Mouse (Mus musculus): ENCODE measurements around the gene Itpr2.

Gene Itpr2

GRCm38 (mm10) chr6:146260674-146261376 is 241.2 kb downstream of the Itpr2 start:
- no peak for DNase-seq (ENCODE audit: low read depth, low spot score)

GRCm38 (mm10) chr6:146258751-146259150 is 243.3 kb downstream of the Itpr2 start:
- DNase-seq (ENCODE audit: low read depth, low spot score), result no peak

DNA sequence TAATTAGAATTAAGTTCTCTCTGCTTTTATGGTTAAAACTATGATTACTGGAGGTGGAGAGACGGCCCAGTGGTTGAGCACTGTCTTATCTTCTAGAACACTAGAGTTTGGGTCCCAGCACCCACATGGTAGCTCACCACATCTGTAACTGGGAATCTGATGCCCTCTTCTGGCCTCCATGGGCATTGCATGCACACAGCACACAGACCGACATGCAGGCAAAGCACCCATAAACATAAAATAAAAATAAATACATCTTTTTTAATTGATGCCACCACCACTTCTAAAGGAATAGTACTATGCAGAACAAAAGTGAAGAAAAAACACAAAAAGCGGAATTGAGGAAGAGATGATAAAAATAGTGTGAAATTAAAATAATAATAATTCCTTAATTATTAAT is 243.8 kb downstream of the Itpr2 start:
- DNase-seq (ENCODE audit: low read depth, low spot score), result peak; percentile 13

GRCm38 (mm10) chr6:146256947-146257670 is 244.9 kb downstream of the Itpr2 start:
- DNase-seq (ENCODE audit: low read depth, low spot score), result peak; percentile 50

DNA sequence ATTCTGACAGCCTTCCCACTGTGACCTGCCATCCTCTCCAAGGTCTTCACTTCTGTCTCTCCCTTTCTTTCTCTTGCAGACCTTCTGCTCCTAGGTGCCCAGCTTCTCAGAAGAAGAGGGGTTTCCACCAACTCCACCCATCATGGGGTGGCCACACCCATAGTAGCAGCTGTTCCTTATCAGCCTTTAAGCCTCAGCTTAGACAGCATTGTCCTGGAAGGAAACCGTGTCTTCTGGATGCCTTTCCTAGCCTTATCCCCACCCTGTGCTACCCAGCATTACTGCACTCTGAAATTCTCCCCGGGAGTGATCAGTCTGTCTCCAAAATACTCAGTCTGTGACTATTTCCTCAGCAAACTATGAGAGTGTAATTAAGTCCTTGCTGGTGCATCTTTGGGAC is 245.6 kb downstream of the Itpr2 start:
- no peak for DNase-seq (ENCODE audit: low read depth, low spot score)

GRCm38 (mm10) chr6:146255656-146256055 is 246.4 kb downstream of the Itpr2 start:
- DNase-seq (ENCODE audit: low read depth, low spot score), result no peak

DNA sequence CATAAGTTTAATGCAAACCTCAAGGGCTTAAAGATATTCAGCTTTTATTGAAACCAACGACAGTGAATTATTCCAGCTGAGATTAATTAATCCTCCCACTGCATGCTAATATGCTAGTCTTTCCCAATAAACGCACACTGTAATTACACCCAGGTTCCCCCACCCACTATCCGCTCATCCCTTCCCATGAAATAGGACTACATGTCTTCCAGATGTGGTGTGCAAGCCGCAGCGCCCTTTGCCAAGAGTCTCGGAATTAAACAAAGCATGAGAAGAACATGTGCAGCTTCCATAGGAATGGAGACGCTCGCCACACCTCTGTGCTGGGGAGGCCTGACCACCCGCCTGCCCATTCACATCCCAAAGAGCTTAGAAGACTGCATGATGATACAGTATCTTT is 247.1 kb downstream of the Itpr2 start:
- DNase-seq (ENCODE audit: low read depth, low spot score), result no peak

- DNase-seq (ENCODE audit: low read depth, low spot score), result no peak
These were observed 247.7 kb downstream of the Itpr2 start for GRCm38 (mm10) chr6:146254216-146254820.

GRCm38 (mm10) chr6:146249096-146249495 is 252.9 kb downstream of the Itpr2 start:
- no peak for DNase-seq (ENCODE audit: low read depth, low spot score)

- no peak for DNase-seq (ENCODE audit: low read depth, low spot score)
These were observed 253.7 kb downstream of the Itpr2 start for GRCm38 (mm10) chr6:146248341-146248740.

DNA sequence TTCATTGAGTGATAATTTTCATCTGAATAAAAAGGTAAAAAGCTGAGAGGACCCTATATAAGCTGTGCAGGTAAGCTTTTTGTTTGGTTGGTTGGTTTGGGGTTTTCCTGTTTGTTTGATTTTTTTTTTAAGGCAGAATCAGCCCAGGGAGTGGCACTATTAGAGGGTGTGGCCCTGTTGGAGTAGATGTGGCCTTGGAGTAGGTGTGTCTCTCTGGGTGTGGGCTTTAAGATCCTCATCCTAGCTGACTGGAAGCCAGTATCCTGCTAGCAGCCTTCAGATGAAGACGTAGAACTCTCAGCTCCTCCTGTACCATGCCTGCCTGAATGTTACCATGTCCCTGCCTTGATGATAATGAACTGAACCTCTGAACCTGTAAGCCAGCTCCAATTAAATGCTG is 254.1 kb downstream of the Itpr2 start:
- DNase-seq (ENCODE audit: low read depth, low spot score), result no peak

DNA sequence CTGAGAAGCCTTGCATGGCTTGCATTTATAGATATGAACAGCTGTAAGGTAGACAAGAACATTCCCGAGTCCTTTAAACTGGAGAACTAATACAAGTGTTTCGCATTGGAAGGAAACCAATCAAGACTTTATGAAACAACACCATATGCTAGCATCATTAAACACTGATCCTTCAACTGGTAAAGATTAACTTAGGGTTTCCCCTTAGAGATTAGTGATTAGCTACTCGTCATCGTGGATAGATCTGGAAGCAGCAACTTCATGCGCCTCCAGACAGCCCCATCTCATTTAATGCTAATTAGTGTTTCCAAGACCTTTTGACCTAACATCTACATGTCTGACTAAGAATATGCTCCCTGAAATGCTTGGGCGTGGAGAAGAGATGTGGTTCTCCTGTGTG is 255.7 kb downstream of the Itpr2 start:
- DNase-seq (ENCODE audit: low read depth, low spot score), result no peak

DNA sequence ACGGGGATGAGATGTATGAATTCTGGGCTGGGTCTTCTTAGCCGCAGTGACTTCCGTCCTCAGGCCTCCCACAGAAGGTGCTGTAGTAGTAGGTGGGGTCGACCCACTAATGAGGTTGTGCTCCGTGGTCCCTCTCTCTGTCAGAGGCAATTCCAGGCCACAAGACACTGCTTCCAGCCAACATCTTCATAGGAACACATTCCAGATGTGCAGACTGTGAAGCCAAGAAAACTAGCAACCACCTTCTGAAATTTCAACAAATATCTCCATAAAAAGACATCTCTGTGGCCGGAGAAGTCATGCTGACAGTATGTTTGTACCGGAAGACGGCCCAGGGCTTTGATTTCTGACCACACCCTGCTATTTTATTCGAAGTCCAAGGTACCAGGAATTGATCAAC is 256.1 kb downstream of the Itpr2 start:
- DNase-seq (ENCODE audit: low read depth, low spot score), result no peak

- DNase-seq (ENCODE audit: low read depth, low spot score), result no peak
These were observed 259.0 kb downstream of the Itpr2 start for GRCm38 (mm10) chr6:146243068-146243467.

- no peak for DNase-seq (ENCODE audit: low read depth, low spot score)
These were observed 260.7 kb downstream of the Itpr2 start for GRCm38 (mm10) chr6:146241336-146241735.

DNA sequence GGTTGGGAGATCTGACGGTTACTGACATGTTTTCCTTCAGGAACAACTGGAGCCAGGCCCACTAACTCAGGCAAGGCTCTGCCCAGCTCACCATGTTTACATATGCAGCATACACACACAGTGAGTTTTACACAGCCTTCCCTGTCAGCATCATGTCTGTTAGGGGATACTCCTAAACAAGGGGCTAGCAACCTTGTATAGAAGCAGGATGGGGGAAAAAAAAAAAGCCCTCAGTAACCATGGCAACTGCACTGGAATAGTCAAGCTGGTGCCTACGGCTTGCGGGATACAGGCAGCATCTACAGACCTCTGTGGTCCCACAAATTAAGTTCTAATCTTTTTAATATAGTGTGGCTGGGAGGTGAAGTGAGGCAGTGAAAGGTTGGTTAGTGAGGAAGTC is 266.9 kb downstream of the Itpr2 start:
- no peak for DNase-seq (ENCODE audit: low read depth, low spot score)

GRCm38 (mm10) chr6:146234417-146234816 is 267.6 kb downstream of the Itpr2 start:
- no peak for DNase-seq (ENCODE audit: low read depth, low spot score)

DNA sequence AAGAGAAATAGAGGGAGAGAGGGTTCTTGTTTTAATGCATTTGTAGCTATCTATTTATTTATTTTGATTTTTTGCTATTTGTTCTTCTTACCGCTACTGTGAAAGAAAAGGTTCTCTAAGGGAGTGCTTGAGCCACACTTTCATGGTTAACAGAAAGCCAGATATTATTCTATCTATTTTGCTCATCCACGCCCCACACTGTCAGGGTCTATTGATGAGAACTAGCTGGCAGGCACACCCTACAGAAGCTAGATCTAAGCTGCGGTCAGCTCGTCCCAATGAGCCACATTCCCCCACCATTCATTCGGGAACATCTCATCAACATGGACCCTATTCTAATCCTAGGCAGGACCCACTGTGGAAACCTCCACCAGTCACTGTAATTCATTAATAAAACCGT is 271.1 kb downstream of the Itpr2 start:
- no peak for DNase-seq (ENCODE audit: low read depth, low spot score)

GRCm38 (mm10) chr6:146230373-146230788 is 271.6 kb downstream of the Itpr2 start:
- peak; percentile 39 for DNase-seq (ENCODE audit: low read depth, low spot score)

GRCm38 (mm10) chr6:146229967-146230366 is 272.1 kb downstream of the Itpr2 start:
- no peak for DNase-seq (ENCODE audit: low read depth, low spot score)

DNA sequence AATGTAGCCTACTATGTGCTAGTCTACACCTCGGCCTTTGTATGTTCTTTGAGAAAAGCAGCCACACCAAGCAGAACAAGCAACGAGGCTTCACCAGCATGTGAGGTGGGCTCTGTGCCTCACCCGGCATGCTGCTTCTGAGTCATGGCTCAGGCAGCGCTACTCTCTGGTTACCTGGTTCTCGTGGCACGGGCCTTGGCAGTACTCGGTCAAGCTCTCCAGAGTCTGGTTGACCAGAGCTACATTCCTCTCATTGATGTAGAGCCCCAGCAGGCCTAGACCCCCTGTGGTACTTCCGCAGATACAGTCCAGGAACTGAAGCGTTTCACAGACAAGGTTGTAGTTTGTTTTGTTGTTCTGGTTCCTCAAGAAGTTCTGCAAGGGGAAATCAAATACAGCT is 272.5 kb downstream of the Itpr2 start:
- DNase-seq (ENCODE audit: low read depth, low spot score), result no peak

DNA sequence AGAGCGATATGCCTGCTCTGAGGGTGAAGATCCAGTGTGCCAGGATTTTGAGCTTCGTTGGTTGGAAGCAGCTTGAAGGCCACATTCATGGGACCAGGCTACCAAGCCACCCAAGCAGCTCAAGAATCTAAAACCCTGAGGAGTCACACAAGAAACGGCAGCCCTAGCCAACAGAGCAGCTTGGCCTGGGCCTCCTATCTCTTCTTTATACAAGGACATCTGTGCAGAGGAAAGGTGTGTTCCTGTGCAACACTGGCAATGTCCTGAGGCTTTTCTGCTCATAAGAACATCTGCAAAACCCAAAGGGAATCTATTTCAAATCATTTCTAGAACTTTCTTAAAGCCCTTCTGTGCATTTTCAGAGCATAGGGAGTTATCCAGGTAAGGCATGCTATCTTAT is 274.0 kb downstream of the Itpr2 start:
- no peak for DNase-seq (ENCODE audit: low read depth, low spot score)
